Mouse (Mus musculus) ES-Bruce4 (cell line): ENCODE measurements around the gene Stom. TPM values are rescaled to one million over a fixed set of nuclear protein-coding genes. Genes with fewer than 3 reads are reported as not detected.

ENCODE experiments used
- H3K27ac ChIP-seq: 2 replicates; pipeline ENCODE4 v1.5.1; 2012; ENCODE audit warnings: low read length, inconsistent platforms; ENCODE audit not compliant: insufficient read depth
- H3K27me3 ChIP-seq: 2 replicates; pipeline ENCODE4 v1.6.1; 2012; ENCODE audit warnings: mild to moderate bottlenecking, low read length, inconsistent platforms; ENCODE audit not compliant: control insufficient read depth, poor library complexity, insufficient read depth, severe bottlenecking
- H3K36me3 ChIP-seq: 2 replicates; pipeline ENCODE4 v1.6.1; 2012; ENCODE audit warnings: inconsistent platforms, mild to moderate bottlenecking, low read length, moderate library complexity; ENCODE audit not compliant: control insufficient read depth, poor library complexity, insufficient read depth, severe bottlenecking
- H3K4me1 ChIP-seq: one replicate; pipeline ENCODE4 v1.8.1; 2011; ENCODE audit warnings: low read length; ENCODE audit not compliant: control insufficient read depth, insufficient read depth
- H3K4me3 ChIP-seq: 2 replicates; pipeline ENCODE4 v1.5.1; 2011; ENCODE audit warnings: low read depth, mild to moderate bottlenecking, low read length
- H3K9ac ChIP-seq: 2 replicates; pipeline ENCODE4 v1.6.1; 2012; ENCODE audit warnings: low read depth, mild to moderate bottlenecking, inconsistent platforms; ENCODE audit not compliant: poor library complexity, severe bottlenecking
- H3K9me3 ChIP-seq: replicated peaks from 2 replicates; pipeline ENCODE4 v1.6.1; 2012; ENCODE audit warnings: mild to moderate bottlenecking, low read length, inconsistent platforms; ENCODE audit not compliant: control insufficient read depth, poor library complexity, insufficient read depth, severe bottlenecking
- CTCF ChIP-seq: IDR thresholded peaks from one replicate; pipeline ENCODE4 v1.8.1; 2011; ENCODE audit warnings: low read depth, low read length
- EP300 ChIP-seq: IDR thresholded peaks from 2 replicates; pipeline ENCODE4 v1.6.1; 2011; ENCODE audit warnings: low read depth, low read length; ENCODE audit not compliant: insufficient read depth
- POLR2A ChIP-seq: IDR thresholded peaks from one replicate; pipeline ENCODE4 v1.8.1; 2011; ENCODE audit warnings: low read length; ENCODE audit not compliant: insufficient read depth
- polyA plus RNA-seq: library from polyadenylated mRNA; stranded (reverse); fragments of >200 nt; gene quantifications from 2 replicates; pipeline ENCODE4 v1.2.4, GENCODE M21; 2011; ENCODE audit warnings: low read depth; ENCODE audit not compliant: missing spikeins, insufficient read depth, insufficient read length

Stom gene
- polyA plus RNA-seq, 1 experiment: 17.9 TPM

DNA sequence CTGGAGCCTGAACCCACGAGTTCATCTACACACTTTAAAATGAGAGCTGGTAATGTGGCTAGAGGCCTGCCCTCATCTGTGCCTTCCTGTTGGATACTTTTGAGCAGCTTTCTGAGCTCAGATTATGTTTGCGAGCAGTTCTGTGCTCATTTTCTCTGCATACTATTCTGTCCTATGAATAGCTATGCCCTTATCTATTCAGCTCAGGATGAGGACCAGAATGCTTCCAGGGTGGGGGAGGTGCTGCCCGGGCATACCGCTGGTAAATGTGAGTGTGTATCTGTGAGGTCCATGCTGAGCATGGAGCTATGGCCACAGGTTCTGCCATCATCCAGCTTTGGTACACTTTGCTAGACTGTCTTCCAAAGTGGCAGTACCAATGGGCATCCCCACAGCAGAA lies 19.2 kb downstream of the Stom start:
- H3K27me3 ChIP-seq: no peaks in the 10 kb centered on the region
- H3K4me1 ChIP-seq: no peaks in the 10 kb centered on the region
- no peak overlapping the region for H3K9ac ChIP-seq
- H3K4me3 ChIP-seq: no peak overlapping the region
- H3K36me3 ChIP-seq: no peaks in the 10 kb centered on the region
- no peak for TF ChIP-seq CTCF
- TF ChIP-seq POLR2A: no peak
- H3K9me3 ChIP-seq: no peaks in the 10 kb centered on the region
- no peak overlapping the region for H3K27ac ChIP-seq

DNA sequence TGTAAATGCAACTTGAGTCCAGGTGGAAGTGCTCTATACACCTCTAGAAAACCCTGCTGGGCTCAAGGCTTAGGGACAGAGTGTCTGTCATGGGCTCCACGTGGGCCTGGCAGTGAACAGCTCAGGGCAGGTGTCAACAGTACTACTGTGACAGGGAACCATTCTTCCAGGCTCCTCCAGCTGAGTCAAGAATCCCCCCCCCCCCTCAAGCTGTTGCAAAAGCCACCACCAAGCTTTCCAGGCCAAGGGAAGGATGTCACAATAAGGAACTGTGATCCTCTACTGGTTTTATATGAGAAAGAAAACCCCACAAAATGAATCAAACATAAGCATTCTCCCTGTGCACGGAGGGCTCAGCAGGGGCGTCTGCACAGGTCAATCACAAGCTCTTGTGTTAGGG lies 22.5 kb downstream of the Stom start:
- TF ChIP-seq EP300: no peak
- TF ChIP-seq POLR2A: no peak
- no peak for TF ChIP-seq CTCF
- H3K36me3 ChIP-seq: no peaks in the 10 kb centered on the region
- no peaks in the 10 kb centered on the region for H3K27me3 ChIP-seq
- H3K9me3 ChIP-seq: no peaks in the 10 kb centered on the region
- no peak overlapping the region for H3K4me3 ChIP-seq
- H3K27ac ChIP-seq: no peak overlapping the region
- H3K4me1 ChIP-seq: no peaks in the 10 kb centered on the region
- no peak overlapping the region for H3K9ac ChIP-seq

DNA sequence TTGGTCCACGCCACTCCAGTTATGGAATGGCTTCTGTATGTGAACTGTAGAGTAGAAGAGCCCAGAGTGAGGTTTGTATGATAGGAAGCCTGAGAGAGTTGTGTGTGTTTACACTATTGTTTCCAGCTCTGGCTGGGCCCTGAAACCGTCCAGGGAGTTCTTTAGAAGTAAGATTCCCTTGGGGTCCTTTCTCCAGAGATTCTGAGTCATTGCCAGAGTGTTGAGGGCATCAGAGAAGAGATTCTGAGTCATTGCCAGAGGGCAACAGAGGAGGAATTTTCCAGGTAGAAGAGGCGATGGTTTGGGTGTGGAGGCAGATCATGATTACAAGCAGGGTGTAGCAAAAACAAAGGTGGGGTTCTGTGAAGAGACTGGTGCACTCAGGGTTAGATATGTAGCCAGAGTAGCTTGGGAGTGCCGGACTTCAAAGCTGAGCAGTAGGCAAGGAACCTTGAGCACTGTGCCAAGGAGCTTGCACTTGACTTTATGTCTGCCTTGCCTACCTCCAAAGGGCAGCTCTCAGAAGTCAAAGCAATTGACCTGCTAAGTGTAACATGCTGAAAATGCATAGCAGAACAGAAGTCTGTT lies 26.8 kb downstream of the Stom start:
- Histone ChIP-seq H3K4me1 (no peaks in the 10 kb centered on the region), H3K4me3 (no peak overlapping the region), H3K9ac (no peak overlapping the region), H3K27ac (no peak overlapping the region), H3K9me3 (no peaks in the 10 kb centered on the region), H3K27me3 (no peaks in the 10 kb centered on the region), H3K36me3 (no peaks in the 10 kb centered on the region)
- TF ChIP-seq EP300 (no peak), POLR2A (no peak), CTCF (no peak)

DNA sequence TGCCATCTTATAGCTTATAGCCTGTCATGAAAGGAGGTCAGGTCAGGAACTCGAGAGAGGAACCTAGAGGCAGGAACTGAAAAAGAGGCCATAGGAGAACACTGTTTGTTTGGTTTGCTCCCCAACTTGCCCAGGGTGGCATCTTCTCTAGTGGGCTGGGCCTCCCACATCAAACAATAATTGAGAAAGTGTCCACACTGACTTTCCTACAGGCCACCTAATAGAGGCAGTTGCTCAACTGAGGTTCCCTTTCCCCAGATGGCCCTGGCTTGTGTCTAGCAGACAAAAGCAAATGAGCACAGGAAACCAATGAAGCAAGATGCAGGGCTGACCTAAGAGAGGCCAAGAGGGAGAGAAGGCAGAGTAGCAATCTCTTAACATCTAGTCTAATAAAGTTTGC lies 28.6 kb downstream of the Stom start:
- no peaks in the 10 kb centered on the region for H3K27me3 ChIP-seq
- TF ChIP-seq CTCF: no peak
- TF ChIP-seq POLR2A: no peak
- TF ChIP-seq EP300: no peak
- no peak overlapping the region for H3K27ac ChIP-seq
- no peaks in the 10 kb centered on the region for H3K36me3 ChIP-seq
- H3K9ac ChIP-seq: no peak overlapping the region
- H3K4me3 ChIP-seq: no peak overlapping the region
- no peaks in the 10 kb centered on the region for H3K9me3 ChIP-seq
- H3K4me1 ChIP-seq: no peaks in the 10 kb centered on the region

DNA sequence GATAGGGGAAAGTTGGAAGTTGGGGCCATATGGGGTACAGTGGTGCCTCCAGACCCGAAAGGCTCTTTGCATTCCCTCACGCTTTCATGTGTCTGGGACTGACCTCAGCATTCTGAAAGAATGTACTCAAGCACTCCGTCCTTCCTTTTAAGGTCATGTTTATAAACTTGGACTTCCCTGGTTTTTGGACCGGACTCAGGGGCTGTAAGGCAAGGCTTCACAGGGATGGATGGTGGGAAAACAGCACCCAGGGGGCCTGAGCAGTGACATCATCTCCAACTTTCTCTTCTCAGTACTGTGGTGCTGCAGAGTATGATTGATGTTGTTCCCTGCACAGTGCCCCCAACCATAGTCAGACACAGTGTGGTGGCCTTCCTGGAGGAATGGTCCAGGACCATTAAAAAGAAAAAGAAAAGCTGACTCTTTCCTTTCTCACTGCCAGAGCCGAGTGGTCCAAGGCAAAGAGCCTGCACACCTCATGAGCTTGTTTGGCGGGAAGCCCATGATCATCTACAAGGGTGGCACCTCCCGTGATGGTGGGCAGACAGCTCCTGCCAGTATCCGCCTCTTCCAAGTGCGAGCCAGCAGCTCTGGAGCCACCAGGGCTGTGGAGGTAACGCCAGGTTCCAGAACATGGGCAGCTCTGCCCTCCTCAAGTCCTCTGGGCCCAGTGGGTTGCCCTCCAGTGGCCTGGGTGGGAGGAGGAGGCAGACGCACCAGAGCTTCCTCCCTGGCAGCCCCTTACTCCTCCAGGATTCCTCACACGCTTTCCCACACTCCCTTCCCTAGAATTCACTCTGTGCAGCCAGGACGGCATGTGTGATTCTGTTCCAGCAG lies 34.5 kb downstream of the Stom start:
- H3K9me3 ChIP-seq: no peaks in the 10 kb centered on the region
- no peak for TF ChIP-seq CTCF
- no peak for TF ChIP-seq EP300
- H3K9ac ChIP-seq: no peak overlapping the region
- no peak overlapping the region for H3K27ac ChIP-seq
- H3K36me3 ChIP-seq: no peaks in the 10 kb centered on the region
- H3K4me3 ChIP-seq: no peak overlapping the region
- H3K27me3 ChIP-seq: no peaks in the 10 kb centered on the region
- H3K4me1 ChIP-seq: no peaks in the 10 kb centered on the region

DNA sequence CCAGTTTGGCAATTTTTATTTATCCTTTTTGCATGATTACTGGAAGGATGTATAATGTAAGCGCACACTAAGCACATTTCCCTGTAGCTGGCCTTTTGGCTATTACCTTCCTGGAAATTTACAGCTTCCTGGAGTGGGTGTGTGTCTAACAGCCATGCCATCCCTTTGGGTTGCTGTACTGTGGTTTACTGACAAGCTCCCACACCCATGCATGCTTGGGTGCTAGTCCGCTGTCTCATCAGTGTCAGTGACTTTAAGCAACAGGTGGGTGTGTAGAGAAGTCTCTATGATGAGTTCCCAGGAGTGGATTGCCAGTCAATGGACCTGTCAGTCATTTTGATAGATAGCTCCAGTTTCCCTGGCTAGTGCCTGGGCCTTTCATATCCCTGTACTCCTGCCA lies 37.3 kb downstream of the Stom start:
- H3K9ac ChIP-seq: no peak overlapping the region
- H3K9me3 ChIP-seq: no peaks in the 10 kb centered on the region
- H3K36me3 ChIP-seq: no peaks in the 10 kb centered on the region
- H3K4me1 ChIP-seq: no peaks in the 10 kb centered on the region
- TF ChIP-seq POLR2A (no peak), CTCF (no peak), EP300 (no peak)
- no peak overlapping the region for H3K4me3 ChIP-seq
- H3K27me3 ChIP-seq: no peaks in the 10 kb centered on the region
- no peak overlapping the region for H3K27ac ChIP-seq
